Comparison of ENCODE assay signal across 31 mouse cellular contexts in the genomic region with DNA sequence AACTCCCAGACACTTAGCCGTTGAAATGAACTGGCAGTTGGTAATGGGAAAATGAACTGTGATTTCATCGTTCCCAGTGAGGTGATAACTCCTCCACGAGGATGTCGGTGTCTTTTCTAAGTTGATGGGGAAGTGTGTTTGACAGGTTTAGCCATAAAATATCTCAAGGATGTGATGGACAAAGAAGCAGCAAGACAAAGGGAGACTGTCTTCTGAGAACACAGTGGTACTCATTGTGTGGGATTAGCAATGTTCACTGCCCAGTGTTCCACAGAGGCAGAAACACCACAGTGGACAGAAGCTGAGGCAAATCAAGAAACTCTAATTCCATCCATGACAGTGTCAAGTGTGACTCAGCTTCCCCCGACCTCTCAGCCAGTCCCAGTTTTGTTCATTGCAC.
"Had no signal": no experiment of that assay in that cellular context is flagged by ENCODE, and none has a peak within 500 bp of the region (broad histone marks: within the 10 kb centered on the region; RNA-seq: fewer than 3 reads in every experiment).

No protein-coding gene starts in this region.

- H3K4me2 ChIP-seq: limb, embryonic 12.5 days; limb, embryonic 13.5 days; limb, embryonic 15.5 days; liver, embryonic 11.5 days; liver, embryonic 12.5 days; liver, embryonic 13.5 days; liver, embryonic 15.5 days; lung, embryonic 14.5 days; lung, embryonic 15.5 days; midbrain, embryonic 11.5 days; midbrain, embryonic 12.5 days; midbrain, embryonic 13.5 days; midbrain, embryonic 15.5 days had no signal

- H3K4me1 ChIP-seq: limb, embryonic 10.5 days; limb, embryonic 12.5 days; limb, embryonic 13.5 days; limb, embryonic 15.5 days; liver, embryonic 12.5 days; liver, embryonic 13.5 days; liver, embryonic 15.5 days; lung, embryonic 15.5 days; megakaryocyte, embryonic 14.5 days; midbrain, embryonic 12.5 days; midbrain, embryonic 13.5 days; midbrain, embryonic 15.5 days had no signal

- H3K4me3 ChIP-seq: limb, embryonic 10.5 days; limb, embryonic 12.5 days; limb, embryonic 13.5 days; limb, embryonic 15.5 days; liver, embryonic 12.5 days; liver, embryonic 13.5 days; liver, embryonic 15.5 days; lung, embryonic 15.5 days; megakaryocyte, embryonic 14.5 days; midbrain, embryonic 10.5 days; midbrain, embryonic 12.5 days; midbrain, embryonic 13.5 days; midbrain, embryonic 15.5 days; myocyte had no signal

- ATAC-seq: liver, embryonic 12.5 days; liver, postnatal 0 days; lung, postnatal 0 days; midbrain, embryonic 13.5 days; midbrain, embryonic 15.5 days; midbrain, embryonic 16.5 days had no signal

- H3K27me3 ChIP-seq: limb, embryonic 12.5 days; limb, embryonic 13.5 days; limb, embryonic 15.5 days; liver, embryonic 12.5 days; liver, embryonic 13.5 days; liver, embryonic 15.5 days; lung, embryonic 15.5 days; megakaryocyte, embryonic 14.5 days; midbrain, embryonic 12.5 days; midbrain, embryonic 13.5 days; midbrain, embryonic 15.5 days had no signal

- H3K9ac ChIP-seq: limb, embryonic 12.5 days; limb, embryonic 13.5 days; limb, embryonic 15.5 days; liver, embryonic 12.5 days; liver, embryonic 13.5 days; liver, embryonic 14.5 days; liver, embryonic 15.5 days; liver, postnatal 0 days; lung, embryonic 14.5 days; lung, embryonic 15.5 days; midbrain, embryonic 12.5 days; midbrain, embryonic 13.5 days; midbrain, embryonic 15.5 days had no signal

- H3K27ac ChIP-seq: limb, embryonic 10.5 days; limb, embryonic 12.5 days; limb, embryonic 13.5 days; limb, embryonic 15.5 days; liver, embryonic 12.5 days; liver, embryonic 13.5 days; liver, embryonic 14.5 days; liver, embryonic 15.5 days; lung, embryonic 15.5 days; macrophage; midbrain, embryonic 10.5 days; midbrain, embryonic 12.5 days; midbrain, embryonic 13.5 days; midbrain, embryonic 15.5 days had no signal

- H3K9me3 ChIP-seq: limb, embryonic 10.5 days; limb, embryonic 12.5 days; limb, embryonic 13.5 days; limb, embryonic 15.5 days; liver, embryonic 12.5 days; liver, embryonic 15.5 days; lung, embryonic 15.5 days; midbrain, embryonic 10.5 days; midbrain, embryonic 12.5 days; midbrain, embryonic 13.5 days; midbrain, embryonic 15.5 days had no signal

- DNase-seq: left cerebral cortex, postnatal 4 days; liver; liver, embryonic 13.5 days; liver, postnatal 0 days; lung, adult 18-20 months; lung, adult 2 months; lung, embryonic 14.5 days; lung, postnatal 10 days; lung, postnatal 14 days; lung, postnatal 36 days; lung, postnatal 4 days; midbrain, embryonic 14.5 days had no signal

- H3K36me3 ChIP-seq: limb, embryonic 10.5 days; limb, embryonic 12.5 days; limb, embryonic 13.5 days; limb, embryonic 15.5 days; liver, embryonic 12.5 days; liver, embryonic 13.5 days; liver, embryonic 15.5 days; lung, embryonic 15.5 days; midbrain, embryonic 10.5 days; midbrain, embryonic 12.5 days; midbrain, embryonic 13.5 days; midbrain, embryonic 15.5 days had no signal
